In genomic region chr8:35971082-35971481, GRCm38 (mm10) we compare ENCODE assay signal across 30 mouse cellular contexts.
DNase-seq lines count a peak whose midpoint lies in the region; ATAC-seq and TF ChIP-seq lines count a peak whose summit lies in the region.
"Had no signal": no experiment of that assay in that cellular context is flagged by ENCODE, and none has a peak within 500 bp of the region (broad histone marks: within the 10 kb centered on the region; RNA-seq: fewer than 3 reads in every experiment).

No protein-coding gene starts in this region.

- H3K27ac ChIP-seq in limb, embryonic 15.5 days, result 0 out of 2 replicates have a peak overlapping the region, but pooled peaks have one; percentile 12
- no peak overlapping the region for H3K27ac ChIP-seq in limb, embryonic 10.5 days
- H3K27ac ChIP-seq in intestine, postnatal 0 days (ENCODE audit: low read depth, low read length), result no peak overlapping the region
- no peak overlapping the region for H3K27ac ChIP-seq in forebrain, embryonic 11.5 days (ENCODE audit: low read depth, low read length)
- H3K27ac ChIP-seq: forebrain, embryonic 12.5 days; heart, embryonic 10.5 days; heart, embryonic 15.5 days; hindbrain, embryonic 13.5 days; kidney, embryonic 15.5 days; left cerebral cortex, adult 2 months; limb, embryonic 13.5 days; liver, embryonic 12.5 days; stomach, embryonic 15.5 days had no signal

- no peaks in the 10 kb centered on the region for H3K9me3 ChIP-seq in limb, embryonic 15.5 days
- no peaks in the 10 kb centered on the region for H3K9me3 ChIP-seq in limb, embryonic 10.5 days (replicated peaks)
- no peaks in the 10 kb centered on the region for H3K9me3 ChIP-seq in intestine, postnatal 0 days (ENCODE audit: control insufficient read depth)
- H3K9me3 ChIP-seq in forebrain, embryonic 11.5 days (ENCODE audit: control insufficient read depth, low read length), result no peaks in the 10 kb centered on the region
- H3K9me3 ChIP-seq: forebrain, embryonic 12.5 days; heart, embryonic 10.5 days; heart, embryonic 15.5 days; hindbrain, embryonic 13.5 days; kidney, embryonic 15.5 days; limb, embryonic 13.5 days; liver, embryonic 12.5 days; stomach, embryonic 15.5 days had no signal

- no peak for DNase-seq in limb, embryonic 10.5 days (ENCODE audit: low spot score)
- peak; percentile 71 for DNase-seq in urinary bladder, postnatal 14 days (ENCODE audit: low spot score)
- DNase-seq in urinary bladder, postnatal 10 days (ENCODE audit: low spot score), result no peak
- no peak for DNase-seq in cerebellum, adult 11 months
- DNase-seq in forebrain, embryonic 11.5 days (ENCODE audit: low spot score), result no peak
- DNase-seq: adrenal gland, postnatal 25 days; cerebellum, adult 18-20 months; cerebellum, postnatal 14 days; gastrocnemius, postnatal 14 days; heart, postnatal 36 days; kidney, adult 18-20 months; kidney, postnatal 25 days; liver, postnatal 0 days; midbrain, embryonic 14.5 days; retina, postnatal 1 day; right cerebral cortex, postnatal 14 days; thymus, adult 18-20 months; thymus, postnatal 25 days had no signal

- 73% methylated on average over 7 of the region's 7 CpGs for WGBS in limb, embryonic 15.5 days
- 87% methylated on average over 7 of the region's 7 CpGs for WGBS in limb, embryonic 10.5 days
- 65% methylated on average over 7 of the region's 7 CpGs for WGBS in intestine, postnatal 0 days
- 95% methylated on average over 7 of the region's 7 CpGs for WGBS in forebrain, embryonic 11.5 days

- no peak for TF ChIP-seq CTCF in intestine, postnatal 0 days (IDR thresholded peaks at IDR 0.05; ENCODE audit: low read depth)

- no peaks in the 10 kb centered on the region for H3K27me3 ChIP-seq in limb, embryonic 15.5 days
- no peaks in the 10 kb centered on the region for H3K27me3 ChIP-seq in limb, embryonic 10.5 days (ENCODE audit: low read depth, poor library complexity, severe bottlenecking)
- H3K27me3 ChIP-seq in intestine, postnatal 0 days (replicated peaks; ENCODE audit: control insufficient read depth, insufficient read depth, low read length), result no peaks in the 10 kb centered on the region
- no peaks in the 10 kb centered on the region for H3K27me3 ChIP-seq in forebrain, embryonic 11.5 days (ENCODE audit: control insufficient read depth, insufficient read depth, low read length)
- H3K27me3 ChIP-seq: forebrain, embryonic 12.5 days; heart, embryonic 15.5 days; hindbrain, embryonic 13.5 days; kidney, embryonic 15.5 days; limb, embryonic 13.5 days; liver, embryonic 12.5 days; stomach, embryonic 15.5 days had no signal

- no peak overlapping the region for H3K4me2 ChIP-seq in limb, embryonic 15.5 days
- no peak overlapping the region for H3K4me2 ChIP-seq in intestine, postnatal 0 days (replicated peaks; ENCODE audit: low read depth)
- no peak overlapping the region for H3K4me2 ChIP-seq in forebrain, embryonic 11.5 days (ENCODE audit: low read depth, low read length, severe bottlenecking)
- H3K4me2 ChIP-seq: forebrain, embryonic 12.5 days; heart, embryonic 15.5 days; hindbrain, embryonic 13.5 days; kidney, embryonic 15.5 days; limb, embryonic 13.5 days; liver, embryonic 12.5 days; stomach, embryonic 15.5 days had no signal

- no peak for ATAC-seq in limb, embryonic 15.5 days (ENCODE audit: insufficient number of reproducible peaks, low FRiP score, low TSS enrichment, low read depth)
- peak; percentile 10; the same call in 1 of the 2 replicates for ATAC-seq in intestine, postnatal 0 days
- no peak for ATAC-seq in forebrain, embryonic 11.5 days (replicated peaks; ENCODE audit: low FRiP score)
- ATAC-seq: liver, embryonic 12.5 days; liver, postnatal 0 days had no signal

- no peaks in the 10 kb centered on the region for H3K36me3 ChIP-seq in limb, embryonic 15.5 days
- no peaks in the 10 kb centered on the region for H3K36me3 ChIP-seq in limb, embryonic 10.5 days
- H3K36me3 ChIP-seq in intestine, postnatal 0 days (ENCODE audit: control insufficient read depth, insufficient read depth), result no peaks in the 10 kb centered on the region
- no peaks in the 10 kb centered on the region for H3K36me3 ChIP-seq in forebrain, embryonic 11.5 days (ENCODE audit: control insufficient read depth, insufficient read depth, low read length)
- H3K36me3 ChIP-seq: forebrain, embryonic 12.5 days; heart, embryonic 10.5 days; heart, embryonic 15.5 days; hindbrain, embryonic 13.5 days; kidney, embryonic 15.5 days; limb, embryonic 13.5 days; liver, embryonic 12.5 days; stomach, embryonic 15.5 days had no signal

- no peak overlapping the region for H3K9ac ChIP-seq in limb, embryonic 15.5 days
- H3K9ac ChIP-seq in intestine, postnatal 0 days (ENCODE audit: low read depth, low read length), result no peak overlapping the region
- no peak overlapping the region for H3K9ac ChIP-seq in forebrain, embryonic 11.5 days (ENCODE audit: low read length)
- H3K9ac ChIP-seq: forebrain, embryonic 12.5 days; heart, embryonic 15.5 days; hindbrain, embryonic 13.5 days; kidney, embryonic 15.5 days; limb, embryonic 13.5 days; liver, embryonic 12.5 days; liver, postnatal 0 days; stomach, embryonic 15.5 days had no signal

- H3K4me3 ChIP-seq in limb, embryonic 15.5 days, result no peak overlapping the region
- H3K4me3 ChIP-seq in limb, embryonic 10.5 days, result no peak overlapping the region
- H3K4me3 ChIP-seq in intestine, postnatal 0 days (ENCODE audit: low read depth, low read length), result no peak overlapping the region
- no peak overlapping the region for H3K4me3 ChIP-seq in forebrain, embryonic 11.5 days (ENCODE audit: low read depth, low read length)
- H3K4me3 ChIP-seq: erythroblast, embryonic 14.5 days; forebrain, embryonic 12.5 days; heart, embryonic 10.5 days; heart, embryonic 15.5 days; hindbrain, embryonic 13.5 days; kidney, embryonic 15.5 days; left cerebral cortex, adult 2 months; limb, embryonic 13.5 days; liver, embryonic 12.5 days; stomach, embryonic 15.5 days had no signal

- H3K4me1 ChIP-seq in limb, embryonic 15.5 days, result peaks cover 16% of the 10 kb centered on the region; the same call in 1 of the 2 replicates
- 0 out of 2 replicates have a peak, but pooled peaks cover 3% of the 10 kb centered on the region for H3K4me1 ChIP-seq in limb, embryonic 10.5 days
- H3K4me1 ChIP-seq in intestine, postnatal 0 days (replicated peaks; ENCODE audit: control insufficient read depth, insufficient read depth, low read length), result no peaks in the 10 kb centered on the region; the same call in 1 of the 2 replicates
- H3K4me1 ChIP-seq in forebrain, embryonic 11.5 days (replicated peaks; ENCODE audit: control insufficient read depth, insufficient read depth, low read length), result no peaks in the 10 kb centered on the region
- H3K4me1 ChIP-seq: hindbrain, embryonic 13.5 days; kidney, embryonic 15.5 days; liver, embryonic 12.5 days; stomach, embryonic 15.5 days had no signal
